Mouse (Mus musculus) intestine, embryonic 16.5 days (tissue): ENCODE measurements at regions not wholly inside any gene's neighbourhood (a gene's known extent, or its start where the extent isn't known, plus 50 kb on each side); places are given as distances from the start of the nearest gene placed in this dataset.

Experiments
- ATAC-seq: fragments of 200-750 bp; cut with Nextera tagmentation; 2 replicates; pipeline ENCODE4 v1.8.0; 2017; ENCODE audit warnings: moderate TSS enrichment, moderate library complexity
- H3K27ac ChIP-seq: fragments of 300-500 bp; sonication (generic); 2 replicates; pipeline ENCODE4 v1.5.1; 2014; ENCODE audit warnings: mild to moderate bottlenecking, low read length
- H3K27me3 ChIP-seq: fragments of 300-500 bp; sonication (generic); replicated peaks from 2 replicates; pipeline ENCODE4 v1.6.1; 2014; ENCODE audit warnings: low read length, control low read depth, mixed read lengths; ENCODE audit not compliant: control insufficient read depth, insufficient read depth
- H3K36me3 ChIP-seq: fragments of 300-500 bp; sonication (generic); 2 replicates; pipeline ENCODE4 v1.6.1; 2014; ENCODE audit warnings: low read length, control low read depth; ENCODE audit not compliant: control insufficient read depth, insufficient read depth
- H3K4me1 ChIP-seq: fragments of 300-500 bp; sonication (generic); 2 replicates; pipeline ENCODE4 v1.6.1; 2014; ENCODE audit warnings: low read length, control low read depth, mixed read lengths; ENCODE audit not compliant: control insufficient read depth, insufficient read depth
- H3K4me2 ChIP-seq: fragments of 300-500 bp; sonication (generic); 2 replicates; pipeline ENCODE4 v1.6.1; 2014; ENCODE audit warnings: low read depth, low read length, control low read depth
- H3K4me3 ChIP-seq: fragments of 300-500 bp; sonication (generic); 2 replicates; pipeline ENCODE4 v1.5.1; 2014; ENCODE audit warnings: mild to moderate bottlenecking, low read length
- H3K9ac ChIP-seq: fragments of 300-500 bp; sonication (generic); 2 replicates; pipeline ENCODE4 v1.6.1; 2014; ENCODE audit warnings: low read depth, low read length
- H3K9me3 ChIP-seq: fragments of 300-500 bp; sonication (generic); 2 replicates; pipeline ENCODE4 v1.6.1; 2016; ENCODE audit warnings: low read length, control low read depth; ENCODE audit not compliant: control insufficient read depth
- WGBS: fragments of 180-500 bp; shearing (Covaris S2); extraction: QIAGEN DNeasy Blood & Tissue Kit; methylation state at CpG from one replicate; pipeline ENCODE4 v1.1.7; 2014; 5-methylcytosine and 5-hydroxymethylcytosine counted together

- no peaks in the 10 kb centered on the region for H3K9me3 ChIP-seq
- WGBS = 54% methylated on average over 8 of the region's 8 CpGs
- H3K36me3 ChIP-seq = no peaks in the 10 kb centered on the region
- no peaks in the 10 kb centered on the region for H3K4me1 ChIP-seq
- H3K4me3 ChIP-seq = no peak overlapping the region
- no peak overlapping the region for H3K27ac ChIP-seq
- ATAC-seq = no peak
- H3K9ac ChIP-seq = no peak overlapping the region
- no peak overlapping the region for H3K4me2 ChIP-seq
- H3K27me3 ChIP-seq = no peaks in the 10 kb centered on the region
Measured at GRCm38 (mm10) chr5:75861916-75862629, 116.2 kb downstream of the Kdr start.

- Histone ChIP-seq H3K4me1 (no peaks in the 10 kb centered on the region), H3K9ac (no peak overlapping the region), H3K36me3 (no peaks in the 10 kb centered on the region), H3K27me3 (no peaks in the 10 kb centered on the region), H3K4me3 (no peak overlapping the region), H3K27ac (no peak overlapping the region), H3K4me2 (no peak overlapping the region), H3K9me3 (no peaks in the 10 kb centered on the region)
- 80% methylated on average over 8 of the region's 8 CpGs for WGBS
- ATAC-seq = no peak
Measured at GRCm38 (mm10) chr5:75859316-75859836, 118.9 kb downstream of the Kdr start.

- H3K4me1 ChIP-seq = 0 out of 2 replicates have a peak, but pooled peaks cover 4% of the 10 kb centered on the region
- no peak overlapping the region for H3K4me2 ChIP-seq
- H3K27me3 ChIP-seq = no peaks in the 10 kb centered on the region
- no peaks in the 10 kb centered on the region for H3K9me3 ChIP-seq
- no peak overlapping the region for H3K4me3 ChIP-seq
- ATAC-seq = no peak
- H3K36me3 ChIP-seq = no peaks in the 10 kb centered on the region
- no peak overlapping the region for H3K27ac ChIP-seq
- WGBS = 73% methylated on average over 4 of the region's 4 CpGs
- no peak overlapping the region for H3K9ac ChIP-seq
Measured at GRCm38 (mm10) chr5:75850855-75851254, 127.4 kb downstream of the Kdr start.

GRCm38 (mm10) chr5:75847966-75848365 lies 130.3 kb downstream of the Kdr start:
- ATAC-seq = no peak
- no peaks in the 10 kb centered on the region for H3K27me3 ChIP-seq
- no peaks in the 10 kb centered on the region for H3K4me1 ChIP-seq
- no peak overlapping the region for H3K4me2 ChIP-seq
- no peak overlapping the region for H3K27ac ChIP-seq
- WGBS = 87% methylated on average over 6 of the region's 6 CpGs
- no peak overlapping the region for H3K9ac ChIP-seq
- H3K9me3 ChIP-seq = no peaks in the 10 kb centered on the region
- no peaks in the 10 kb centered on the region for H3K36me3 ChIP-seq
- no peak overlapping the region for H3K4me3 ChIP-seq

DNA sequence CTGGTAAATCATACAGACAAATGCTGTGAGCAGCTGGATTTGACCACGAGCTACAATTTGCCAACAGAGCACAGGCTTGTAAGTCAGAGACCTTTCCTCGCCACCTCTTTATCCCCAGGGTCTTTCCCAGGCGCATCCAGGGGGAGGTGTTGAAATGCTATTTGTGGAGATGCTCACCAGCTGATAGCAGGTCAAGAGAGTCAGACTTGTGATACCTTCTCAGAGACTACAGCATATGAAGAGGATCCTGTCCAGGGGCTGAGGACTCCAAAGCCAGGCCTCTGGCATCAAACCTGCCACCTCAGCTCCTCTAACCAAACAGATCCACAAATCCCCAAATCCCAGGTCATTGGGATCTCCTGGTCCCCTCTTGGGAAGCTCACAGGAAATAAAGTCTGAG lies 130.9 kb downstream of the Kdr start:
- no peak overlapping the region for H3K4me2 ChIP-seq
- no peaks in the 10 kb centered on the region for H3K4me1 ChIP-seq
- 77% methylated on average over 3 of the region's 3 CpGs for WGBS
- no peaks in the 10 kb centered on the region for H3K27me3 ChIP-seq
- H3K9ac ChIP-seq = no peak overlapping the region
- no peaks in the 10 kb centered on the region for H3K36me3 ChIP-seq
- ATAC-seq = no peak
- H3K9me3 ChIP-seq = no peaks in the 10 kb centered on the region
- no peak overlapping the region for H3K4me3 ChIP-seq
- H3K27ac ChIP-seq = no peak overlapping the region

DNA sequence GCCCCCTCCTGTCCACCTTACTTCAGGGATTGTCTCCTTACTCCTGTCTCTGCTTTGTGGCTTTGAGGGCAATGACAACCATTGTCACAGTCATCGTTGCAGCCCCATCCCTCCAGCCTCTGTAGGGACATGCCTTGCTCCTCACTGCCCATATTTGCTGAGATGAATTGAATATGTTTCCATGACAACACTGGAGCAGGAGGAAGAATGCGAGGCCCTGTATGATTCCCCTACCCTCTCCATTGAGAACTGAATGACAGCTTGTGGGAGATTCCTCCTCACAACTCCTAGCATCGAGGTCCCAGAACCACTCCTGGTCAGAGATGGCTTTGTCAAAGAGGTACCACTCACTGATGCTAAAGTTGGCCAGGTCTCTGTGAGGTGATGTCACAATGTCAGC lies 132.2 kb downstream of the Kdr start:
- 67% methylated on average over 3 of the region's 3 CpGs for WGBS
- H3K9ac ChIP-seq = no peak overlapping the region
- H3K36me3 ChIP-seq = no peaks in the 10 kb centered on the region
- H3K4me3 ChIP-seq = no peak overlapping the region
- H3K4me2 ChIP-seq = no peak overlapping the region
- H3K27me3 ChIP-seq = no peaks in the 10 kb centered on the region
- no peak overlapping the region for H3K27ac ChIP-seq
- H3K9me3 ChIP-seq = no peaks in the 10 kb centered on the region
- ATAC-seq = no peak
- H3K4me1 ChIP-seq = no peaks in the 10 kb centered on the region

GRCm38 (mm10) chr5:75843807-75844206 lies 134.5 kb downstream of the Kdr start:
- H3K4me2 ChIP-seq = no peak overlapping the region

GRCm38 (mm10) chr5:75840421-75840820 lies 137.8 kb downstream of the Kdr start:
- Histone ChIP-seq H3K9ac (no peak overlapping the region), H3K36me3 (no peaks in the 10 kb centered on the region), H3K27me3 (no peaks in the 10 kb centered on the region), H3K4me1 (no peaks in the 10 kb centered on the region), H3K4me2 (no peak overlapping the region), H3K4me3 (no peak overlapping the region), H3K27ac (no peak overlapping the region), H3K9me3 (no peaks in the 10 kb centered on the region)
- WGBS = 76% methylated on average over 7 of the region's 7 CpGs
- no peak for ATAC-seq

More at GRCm38 (mm10) chr5:75843807-75844206, 134.5 kb downstream of the Kdr start:
- H3K4me3 ChIP-seq = no peak overlapping the region
- H3K4me1 ChIP-seq = no peaks in the 10 kb centered on the region
- no peak overlapping the region for H3K27ac ChIP-seq
- H3K9ac ChIP-seq = no peak overlapping the region
- no peaks in the 10 kb centered on the region for H3K36me3 ChIP-seq
- no peaks in the 10 kb centered on the region for H3K9me3 ChIP-seq
- no peak for ATAC-seq
- 72% methylated on average over 3 of the region's 3 CpGs for WGBS
- H3K27me3 ChIP-seq = no peaks in the 10 kb centered on the region

- Histone ChIP-seq H3K9ac (no peak overlapping the region), H3K4me3 (peak overlapping the region; percentile 19)
- peak; percentile 77 for ATAC-seq
Measured at GRCm38 (mm10) chr5:75835556-75835961, 142.7 kb downstream of the Kdr start.

More at GRCm38 (mm10) chr5:75835556-75835961, 142.7 kb downstream of the Kdr start:
- Histone ChIP-seq H3K9me3 (no peaks in the 10 kb centered on the region), H3K27ac (peak overlapping the region; percentile 13; the same call in 1 of the 2 replicates), H3K4me1 (peaks cover 7% of the 10 kb centered on the region), H3K27me3 (no peaks in the 10 kb centered on the region), H3K4me2 (peak overlapping the region; percentile 46), H3K36me3 (no peaks in the 10 kb centered on the region)
- WGBS = 37% methylated on average over 20 of the region's 20 CpGs
